Mouse (Mus musculus) gonadal fat pad, adult 2 months (tissue): ENCODE results near the gene Vps13d. TPM values are rescaled to one million over a fixed set of nuclear protein-coding genes. Genes with fewer than 3 reads are reported as not detected.

Experiments
- DNase-seq: peaks from one replicate; pipeline ENCODE4 v3.0.0-alpha.2; 2012; ENCODE audit warnings: low read depth
- polyA plus RNA-seq: library from polyadenylated mRNA; depleted of rRNA; stranded (reverse); fragments of >200 nt; gene quantifications from 2 replicates; pipeline ENCODE4 v1.2.3, GENCODE M21; 2012; rRNA removed

The Vps13d gene
- polyA plus RNA-seq, 1 experiment, result 26.4 TPM

GRCm38 (mm10) chr4:144942433-144942832 is 252.4 kb downstream of the Vps13d start:
- DNase-seq, result no peak

GRCm38 (mm10) chr4:144940796-144941462 is 253.9 kb downstream of the Vps13d start:
- no peak for DNase-seq

- DNase-seq, result no peak
These were observed 254.9 kb downstream of the Vps13d start for GRCm38 (mm10) chr4:144939847-144940411.

- DNase-seq, result no peak
These were observed 258.1 kb downstream of the Vps13d start for GRCm38 (mm10) chr4:144936563-144937154.

- no peak for DNase-seq
These were observed 260.3 kb downstream of the Vps13d start for GRCm38 (mm10) chr4:144934501-144934900.

GRCm38 (mm10) chr4:144931167-144931566 is 263.6 kb downstream of the Vps13d start:
- no peak for DNase-seq

GRCm38 (mm10) chr4:144930366-144930765 is 264.4 kb downstream of the Vps13d start:
- DNase-seq, result no peak

- DNase-seq, result no peak
These were observed 265.0 kb downstream of the Vps13d start for GRCm38 (mm10) chr4:144929811-144930221.

- no peak for DNase-seq
These were observed 265.9 kb downstream of the Vps13d start for GRCm38 (mm10) chr4:144928693-144929436.

Other genes with a start within 250 kb of the Vps13d start
- 24.3 and 29.2 TPM in 2 replicates for gene Tnfrsf1b, start 51.9 kb upstream of the Vps13d start, polyA plus RNA-seq
- gene Tnfrsf8, start 120.2 kb upstream of the Vps13d start, polyA plus RNA-seq, result 0.44 and 0.85 TPM in 2 replicates